Mouse (Mus musculus) heart, embryonic 16.5 days (tissue): ENCODE measurements around the gene Matn4. TPM values are rescaled to one million over a fixed set of nuclear protein-coding genes. Genes with fewer than 3 reads are reported as not detected.

Experiments used
- ATAC-seq: fragments of 200-750 bp; cut with Nextera tagmentation; replicated peaks from 2 replicates; pipeline ENCODE4 v1.8.0; 2017; ENCODE audit warnings: moderate number of reproducible peaks; ENCODE audit not compliant: insufficient read depth, low FRiP score; ENCODE audit errors: extremely low read depth
- H3K27ac ChIP-seq: fragments of 300-500 bp; sonication (generic); 2 replicates; pipeline ENCODE4 v1.5.1; 2014; ENCODE audit warnings: mild to moderate bottlenecking, low read length, control low read depth, moderate library complexity
- H3K27me3 ChIP-seq: fragments of 300-500 bp; sonication (generic); 2 replicates; pipeline ENCODE4 v1.6.1; 2014; ENCODE audit warnings: low read length, mixed read lengths; ENCODE audit not compliant: control insufficient read depth, insufficient read depth
- H3K36me3 ChIP-seq: fragments of 300-500 bp; sonication (generic); 2 replicates; pipeline ENCODE4 v1.6.1; 2014; ENCODE audit not compliant: control insufficient read depth, insufficient read depth
- H3K4me1 ChIP-seq: fragments of 300-500 bp; sonication (generic); 2 replicates; pipeline ENCODE4 v1.6.1; 2014; ENCODE audit warnings: low read length, mixed read lengths; ENCODE audit not compliant: control insufficient read depth, insufficient read depth
- H3K4me2 ChIP-seq: fragments of 300-500 bp; sonication (generic); 2 replicates; pipeline ENCODE4 v1.6.1; 2014; ENCODE audit warnings: low read depth, mild to moderate bottlenecking, control low read depth, low read length
- H3K4me3 ChIP-seq: fragments of 300-500 bp; sonication (generic); 2 replicates; pipeline ENCODE4 v1.5.1; 2014; ENCODE audit warnings: mild to moderate bottlenecking, control low read depth, low read length
- H3K9ac ChIP-seq: fragments of 300-500 bp; sonication (generic); 2 replicates; pipeline ENCODE4 v1.6.1; 2014; ENCODE audit warnings: low read length, control low read depth
- H3K9me3 ChIP-seq: fragments of 300-500 bp; sonication (generic); replicated peaks from 2 replicates; pipeline ENCODE4 v1.6.1; 2016; ENCODE audit warnings: low read length; ENCODE audit not compliant: control insufficient read depth
- WGBS: fragments of 180-500 bp; shearing (Covaris S2); extraction: QIAGEN DNeasy Blood & Tissue Kit; methylation state at CpG from one replicate; pipeline ENCODE4 v1.1.7; 2014; 5-methylcytosine and 5-hydroxymethylcytosine counted together
- polyA plus RNA-seq: library from polyadenylated mRNA; unstranded; fragments of >200 nt; fragmentation: Nextera tagmentation; extraction: Ambion mirVana; gene quantifications from 2 replicates; pipeline ENCODE4 v1.2.1, GENCODE M21; 2015

Gene Matn4
- polyA plus RNA-seq, 1 experiment from 2014 or later, result 7.2 TPM

GRCm38 (mm10) chr2:164445399-164446085 is 40.6 kb upstream of the Matn4 start:
- H3K9ac ChIP-seq, result no peak overlapping the region
- no peak overlapping the region for H3K4me2 ChIP-seq
- no peak for ATAC-seq
- no peak overlapping the region for H3K27ac ChIP-seq
- 76% methylated on average over 3 of the region's 3 CpGs for WGBS
- no peaks in the 10 kb centered on the region for H3K36me3 ChIP-seq
- H3K4me3 ChIP-seq, result no peak overlapping the region
- peaks cover 12% of the 10 kb centered on the region for H3K27me3 ChIP-seq
- H3K4me1 ChIP-seq, result peaks cover 28% of the 10 kb centered on the region
- peaks cover 4% of the 10 kb centered on the region for H3K9me3 ChIP-seq

GRCm38 (mm10) chr2:164444701-164445100 is 39.7 kb upstream of the Matn4 start:
- 86% methylated on average over 2 of the region's 2 CpGs for WGBS
- no peak overlapping the region for H3K27ac ChIP-seq
- no peak for ATAC-seq
- no peak overlapping the region for H3K9ac ChIP-seq
- H3K9me3 ChIP-seq, result no peaks in the 10 kb centered on the region
- H3K4me3 ChIP-seq, result no peak overlapping the region
- H3K4me2 ChIP-seq, result no peak overlapping the region
- peaks cover 25% of the 10 kb centered on the region for H3K4me1 ChIP-seq
- no peaks in the 10 kb centered on the region for H3K36me3 ChIP-seq
- H3K27me3 ChIP-seq, result peaks cover 7% of the 10 kb centered on the region

- H3K36me3 ChIP-seq, result no peaks in the 10 kb centered on the region
- peak within 1 kb of the TSS; percentile 80 for H3K27ac ChIP-seq
- H3K4me1 ChIP-seq, result peaks cover 19% of the 10 kb centered on the region
- peaks cover 7% of the 10 kb centered on the region for H3K27me3 ChIP-seq
- WGBS, result 13% methylated on average over 18 of the region's 18 CpGs
- peak within 1 kb of the TSS; percentile 90 for H3K9ac ChIP-seq
- ATAC-seq, result no peak
- H3K4me3 ChIP-seq, result peak within 1 kb of the TSS; percentile 74
- peak within 1 kb of the TSS; percentile 87 for H3K4me2 ChIP-seq
- H3K9me3 ChIP-seq, result no peaks in the 10 kb centered on the region
These were observed 38.6 kb upstream of the Matn4 start, which contains the start of gene Sdc4 for GRCm38 (mm10) chr2:164443460-164444000. Gene Sdc4 (minus strand): TSS chr2:164443887.

- Histone ChIP-seq H3K27ac (peak overlapping the region; percentile 80), H3K27me3 (peaks cover 7% of the 10 kb centered on the region), H3K9ac (peak overlapping the region; percentile 90), H3K4me2 (peak overlapping the region; percentile 87), H3K4me1 (peaks cover 19% of the 10 kb centered on the region), H3K4me3 (peak overlapping the region; percentile 74), H3K36me3 (no peaks in the 10 kb centered on the region), H3K9me3 (no peaks in the 10 kb centered on the region)
- peak; percentile 90 for ATAC-seq
- under 1% methylated on average over 26 of the region's 26 CpGs for WGBS
These were observed 38.1 kb upstream of the Matn4 start for GRCm38 (mm10) chr2:164443051-164443437.

- Histone ChIP-seq H3K4me2 (peak overlapping the region; percentile 87), H3K4me1 (peaks cover 19% of the 10 kb centered on the region), H3K4me3 (peak overlapping the region; percentile 74), H3K27me3 (peaks cover 5% of the 10 kb centered on the region; the same call in 1 of the 2 replicates), H3K9ac (peak overlapping the region; percentile 90), H3K27ac (peak overlapping the region; percentile 80), H3K9me3 (no peaks in the 10 kb centered on the region), H3K36me3 (no peaks in the 10 kb centered on the region)
- 3% methylated on average over 29 of the region's 29 CpGs for WGBS
- ATAC-seq, result peak; percentile 56
These were observed 37.5 kb upstream of the Matn4 start for GRCm38 (mm10) chr2:164442315-164443050.

- Histone ChIP-seq H3K4me1 (peaks cover 23% of the 10 kb centered on the region), H3K4me3 (peak overlapping the region; percentile 74), H3K27ac (no peak overlapping the region), H3K36me3 (no peaks in the 10 kb centered on the region), H3K9me3 (no peaks in the 10 kb centered on the region), H3K27me3 (peaks cover 5% of the 10 kb centered on the region; the same call in 1 of the 2 replicates), H3K4me2 (peak overlapping the region; percentile 87), H3K9ac (peak overlapping the region; percentile 90)
- ATAC-seq, result no peak
- WGBS, result 38% methylated on average over 7 of the region's 7 CpGs
These were observed 36.8 kb upstream of the Matn4 start for GRCm38 (mm10) chr2:164441731-164442130.

GRCm38 (mm10) chr2:164441155-164441554 is 36.2 kb upstream of the Matn4 start:
- Histone ChIP-seq H3K4me2 (peak overlapping the region; percentile 87), H3K9me3 (no peaks in the 10 kb centered on the region), H3K36me3 (no peaks in the 10 kb centered on the region), H3K9ac (no peak overlapping the region; the same call in 1 of the 2 replicates), H3K27me3 (peaks cover 5% of the 10 kb centered on the region; the same call in 1 of the 2 replicates), H3K4me1 (peaks cover 29% of the 10 kb centered on the region), H3K27ac (no peak overlapping the region), H3K4me3 (peak overlapping the region; percentile 74)
- ATAC-seq, result no peak
- 49% methylated on average over 8 of the region's 8 CpGs for WGBS

- Histone ChIP-seq H3K27ac (no peak overlapping the region), H3K27me3 (peaks cover 5% of the 10 kb centered on the region; the same call in 1 of the 2 replicates), H3K9me3 (no peaks in the 10 kb centered on the region), H3K36me3 (no peaks in the 10 kb centered on the region), H3K4me3 (no peak overlapping the region), H3K4me2 (no peak overlapping the region), H3K4me1 (peaks cover 36% of the 10 kb centered on the region), H3K9ac (no peak overlapping the region)
- 78% methylated on average over 5 of the region's 5 CpGs for WGBS
- ATAC-seq, result no peak
These were observed 35.4 kb upstream of the Matn4 start for GRCm38 (mm10) chr2:164440314-164440713.

- Histone ChIP-seq H3K4me2 (no peak overlapping the region), H3K9ac (no peak overlapping the region)
- WGBS, result 59% methylated on average over 3 of the region's 3 CpGs
These were observed 34.1 kb upstream of the Matn4 start for GRCm38 (mm10) chr2:164439001-164439421.

More at GRCm38 (mm10) chr2:164439001-164439421, 34.1 kb upstream of the Matn4 start:
- H3K36me3 ChIP-seq, result no peaks in the 10 kb centered on the region
- H3K4me1 ChIP-seq, result peaks cover 36% of the 10 kb centered on the region
- H3K9me3 ChIP-seq, result no peaks in the 10 kb centered on the region
- H3K4me3 ChIP-seq, result no peak overlapping the region
- peaks cover 2% of the 10 kb centered on the region; the same call in 1 of the 2 replicates for H3K27me3 ChIP-seq
- no peak overlapping the region for H3K27ac ChIP-seq
- ATAC-seq, result no peak
